Mouse (Mus musculus) telencephalon, adult 2 months (tissue): Measurements from ENCODE around the gene Fmo3.

Experiments
- DNase-seq: peaks from one replicate; pipeline ENCODE4 v3.0.0-alpha.2; 2011; ENCODE audit warnings: low read depth, low spot score

Fmo3 gene

DNA sequence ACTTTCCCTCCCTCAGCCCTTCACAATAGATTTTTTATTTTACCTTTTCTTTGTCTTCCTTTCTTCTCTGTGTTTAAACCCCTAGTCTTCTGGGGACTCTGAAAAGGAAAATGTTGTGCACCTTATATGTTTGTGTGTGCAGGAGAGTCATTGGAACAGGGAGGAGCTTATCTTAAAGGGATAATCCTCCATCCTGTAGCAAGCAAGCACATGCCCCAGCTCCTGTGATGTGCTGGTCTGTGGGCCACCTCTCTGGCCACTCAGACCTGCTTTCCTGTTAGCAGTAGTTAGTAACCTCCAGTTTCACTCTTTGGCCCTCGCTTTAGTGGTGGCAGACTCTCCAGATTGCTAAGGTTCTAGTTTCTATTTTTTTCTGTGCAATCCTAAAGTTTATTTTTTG is at the start of gene Fmo3:
Fmo3 (minus strand) TSS at position 101 of the 400 bp plus-strand sequence.
- no peak for DNase-seq

DNA sequence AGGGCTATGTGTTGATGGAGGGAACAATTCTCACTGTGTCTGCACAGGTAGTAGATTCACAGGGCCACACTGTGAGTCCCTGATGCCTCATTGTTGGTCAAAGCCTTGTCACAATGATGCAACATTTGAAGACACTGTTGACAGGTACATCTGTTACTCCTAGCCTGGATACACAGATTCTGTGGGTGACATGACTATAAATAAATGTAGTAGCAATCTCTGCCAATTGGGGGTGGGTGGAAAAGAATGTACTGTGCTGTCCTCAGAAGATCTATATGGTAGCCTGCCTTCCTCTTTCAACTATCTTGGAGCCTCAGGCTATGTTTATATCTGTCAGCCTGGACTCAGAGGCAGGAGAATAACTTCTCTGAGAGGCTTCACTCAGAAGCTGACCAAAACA is 38.7 kb upstream of the Fmo3 start:
- no peak for DNase-seq

DNA sequence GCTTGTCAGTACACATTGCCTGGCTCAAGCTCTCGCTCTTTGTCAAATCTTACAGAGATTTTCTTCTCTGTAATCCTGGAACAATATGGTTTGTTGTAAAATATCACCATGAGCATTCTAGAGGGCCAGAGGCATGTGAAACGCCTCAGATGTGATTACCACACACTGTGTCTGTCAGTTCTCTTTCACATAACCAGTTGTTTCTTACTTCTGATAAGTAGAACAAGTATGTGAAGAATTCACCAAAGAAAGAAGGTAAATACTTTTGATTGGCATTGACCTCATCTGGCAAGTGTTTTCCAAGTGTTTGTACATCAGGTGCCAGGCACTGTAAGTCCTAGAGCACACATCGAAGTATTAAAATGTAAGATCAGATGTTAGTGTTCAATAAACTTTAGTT is 24.9 kb upstream of the Fmo3 start:
- no peak for DNase-seq

DNA sequence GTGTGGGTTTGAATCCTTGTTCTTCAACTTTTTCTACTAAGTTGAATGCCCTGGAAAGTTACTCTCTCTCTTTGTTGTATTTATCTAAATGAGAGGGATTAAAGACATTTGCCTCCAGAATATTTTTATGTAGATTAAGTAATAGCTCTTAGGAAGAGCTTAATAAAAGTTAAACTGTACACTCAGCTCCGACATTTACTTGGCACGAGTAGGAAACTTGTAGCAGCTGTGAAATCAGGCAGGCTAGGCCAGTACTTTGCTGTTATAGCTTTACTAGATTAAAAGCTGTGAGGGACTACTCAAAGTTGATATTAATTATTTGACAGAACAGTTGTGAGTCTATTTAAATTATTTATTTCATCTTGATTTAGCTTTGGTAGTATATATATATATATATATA is 19.2 kb upstream of the Fmo3 start:
- no peak for DNase-seq

DNA sequence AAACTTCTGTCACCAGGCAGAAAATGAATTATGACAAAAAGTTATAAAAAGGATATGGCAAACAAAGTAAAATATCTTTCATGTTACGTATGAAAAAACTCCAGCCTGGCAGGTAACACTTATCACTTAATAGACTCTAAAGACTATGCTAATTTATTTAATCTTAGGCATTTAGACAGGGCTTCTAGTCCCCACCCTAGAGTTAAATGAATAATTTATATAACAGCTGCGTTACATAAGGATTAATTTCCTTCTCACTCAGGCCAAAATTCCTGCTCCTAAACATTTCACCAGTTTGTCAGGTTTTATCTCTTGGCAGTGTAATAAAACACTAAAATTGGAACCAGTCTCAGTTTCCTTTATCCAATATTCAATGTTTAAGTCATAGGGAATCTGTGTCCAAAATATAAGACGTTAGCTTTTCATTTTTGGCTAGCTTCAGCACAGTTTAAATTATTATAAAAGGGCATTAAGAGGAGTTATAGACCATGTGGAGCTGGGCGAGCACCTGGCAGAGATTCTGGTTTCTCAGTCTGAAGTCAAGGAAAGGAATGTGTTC is 17.0 kb upstream of the Fmo3 start:
- DNase-seq = no peak

GRCm38 (mm10) chr1:162987546-162987945 is 3.2 kb upstream of the Fmo3 start:
- DNase-seq = no peak

GRCm38 (mm10) chr1:162986777-162987176 is 2.4 kb upstream of the Fmo3 start:
- no peak for DNase-seq

GRCm38 (mm10) chr1:162986121-162986748 is 1.9 kb upstream of the Fmo3 start:
- DNase-seq = no peak

DNA sequence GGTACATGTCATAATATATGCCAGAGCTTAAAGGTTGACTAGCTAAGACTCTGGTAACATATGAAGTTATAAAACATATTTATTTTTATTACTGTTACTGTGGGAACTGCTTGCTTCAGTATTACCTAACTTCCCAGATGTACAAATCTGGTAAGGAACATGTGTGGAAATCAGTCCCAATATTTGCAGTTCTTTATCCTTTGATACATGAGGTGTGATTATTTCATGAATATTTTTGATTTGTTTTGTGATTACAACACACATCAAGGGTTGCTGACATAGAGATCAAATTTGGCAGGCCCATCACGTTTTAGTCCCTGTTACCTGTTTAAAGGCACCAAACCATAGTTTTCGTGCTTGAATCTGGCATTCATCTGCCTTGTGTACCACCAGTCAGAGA is 20.8 kb downstream of the Fmo3 start:
- no peak for DNase-seq

DNA sequence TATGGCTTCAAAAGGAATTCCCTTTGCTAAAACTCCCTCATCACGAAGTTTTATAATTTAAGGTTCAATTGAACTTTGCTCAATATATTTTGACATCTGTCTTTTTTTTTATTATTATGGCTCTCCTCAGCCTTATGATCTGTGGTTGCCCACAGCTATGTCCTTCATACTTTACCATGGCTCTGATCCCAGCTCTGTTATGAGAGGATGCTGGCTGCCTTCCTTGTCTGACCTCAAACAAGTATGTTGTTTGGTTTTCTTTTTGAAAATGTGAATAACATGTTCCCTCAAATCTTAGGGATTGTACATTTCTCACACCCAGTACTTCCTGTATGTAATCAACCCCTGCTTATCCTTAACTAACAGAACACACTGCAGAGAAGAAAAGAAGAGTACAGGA is 26.9 kb downstream of the Fmo3 start:
- no peak for DNase-seq

DNA sequence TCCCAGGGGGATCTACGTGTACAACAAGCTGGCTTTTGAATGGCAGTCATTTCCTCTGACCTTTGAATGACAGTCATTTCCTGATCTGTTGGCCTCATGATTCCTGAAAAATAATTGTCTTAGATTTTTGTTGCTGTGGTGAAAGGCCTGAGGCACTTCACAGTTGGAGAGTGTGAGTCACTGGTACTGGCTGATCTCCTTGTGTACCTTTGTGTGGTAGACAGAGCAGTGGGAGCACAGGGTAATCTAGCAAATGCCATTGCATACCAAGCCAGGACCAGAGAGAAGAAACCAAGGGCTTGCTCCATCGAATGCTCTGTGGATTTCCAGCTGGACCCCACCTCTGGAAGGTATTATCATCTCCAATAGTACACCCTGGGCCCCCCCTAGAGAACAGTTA is 31.2 kb downstream of the Fmo3 start:
- DNase-seq = no peak

DNA sequence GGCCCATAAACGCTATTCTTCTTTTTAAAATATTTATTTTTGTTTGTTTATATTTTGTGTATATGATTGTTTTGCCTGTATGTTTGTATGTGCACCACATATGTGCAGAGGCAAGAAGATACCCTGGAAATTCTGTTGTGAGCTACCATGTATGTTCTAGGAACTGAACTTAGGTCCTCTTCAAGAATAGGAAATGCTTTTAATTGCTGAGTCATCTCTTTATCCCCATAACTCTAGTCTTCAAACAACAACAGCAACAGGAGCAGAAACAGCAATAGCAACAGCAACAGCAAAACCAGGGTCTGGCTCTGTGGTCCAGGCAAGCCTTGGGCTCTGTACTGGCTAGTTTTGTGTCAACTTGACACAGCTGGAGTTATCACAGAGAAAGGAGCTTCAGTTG is 34.6 kb downstream of the Fmo3 start:
- no peak for DNase-seq

DNA sequence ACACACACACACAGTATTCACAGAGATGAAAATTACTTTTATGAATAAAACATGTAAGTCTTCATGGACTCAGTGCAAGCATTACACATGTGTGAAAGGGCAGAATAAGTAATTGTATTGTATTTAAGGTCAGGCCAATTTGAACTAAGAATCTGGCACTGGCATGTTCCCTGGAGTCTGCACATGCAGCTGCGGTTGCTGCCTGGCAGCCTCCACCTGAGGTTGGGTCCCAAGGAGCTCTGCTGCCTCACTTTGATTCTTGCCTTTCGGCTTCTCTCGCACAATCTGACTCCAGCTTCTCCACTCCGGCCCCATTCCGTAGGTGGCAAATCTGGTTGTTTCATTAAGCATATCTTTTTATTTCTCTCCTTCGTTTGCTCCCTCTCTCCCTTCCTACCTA is 36.4 kb downstream of the Fmo3 start:
- no peak for DNase-seq

- DNase-seq = no peak
These were observed 37.3 kb downstream of the Fmo3 start for GRCm38 (mm10) chr1:162946837-162947558.

DNA sequence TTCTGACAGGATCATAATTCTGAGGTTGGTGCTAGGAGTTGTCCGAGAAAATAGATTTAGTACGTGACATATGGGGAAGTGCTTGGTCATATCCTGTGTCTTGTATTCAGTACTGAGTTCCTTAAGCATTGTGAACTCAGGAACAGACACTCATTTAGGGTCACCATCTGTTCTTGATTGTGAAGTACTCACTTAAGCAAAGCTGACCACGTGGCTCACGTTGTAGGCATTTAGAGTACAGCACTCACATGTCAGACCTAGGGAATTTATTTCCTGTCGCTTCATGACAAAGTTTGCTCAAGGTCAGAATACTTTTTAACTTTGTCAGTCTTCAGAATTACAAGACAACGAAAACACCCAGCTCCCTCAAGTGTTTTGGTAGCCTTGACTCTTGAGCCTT is 40.6 kb downstream of the Fmo3 start:
- DNase-seq = no peak

DNA sequence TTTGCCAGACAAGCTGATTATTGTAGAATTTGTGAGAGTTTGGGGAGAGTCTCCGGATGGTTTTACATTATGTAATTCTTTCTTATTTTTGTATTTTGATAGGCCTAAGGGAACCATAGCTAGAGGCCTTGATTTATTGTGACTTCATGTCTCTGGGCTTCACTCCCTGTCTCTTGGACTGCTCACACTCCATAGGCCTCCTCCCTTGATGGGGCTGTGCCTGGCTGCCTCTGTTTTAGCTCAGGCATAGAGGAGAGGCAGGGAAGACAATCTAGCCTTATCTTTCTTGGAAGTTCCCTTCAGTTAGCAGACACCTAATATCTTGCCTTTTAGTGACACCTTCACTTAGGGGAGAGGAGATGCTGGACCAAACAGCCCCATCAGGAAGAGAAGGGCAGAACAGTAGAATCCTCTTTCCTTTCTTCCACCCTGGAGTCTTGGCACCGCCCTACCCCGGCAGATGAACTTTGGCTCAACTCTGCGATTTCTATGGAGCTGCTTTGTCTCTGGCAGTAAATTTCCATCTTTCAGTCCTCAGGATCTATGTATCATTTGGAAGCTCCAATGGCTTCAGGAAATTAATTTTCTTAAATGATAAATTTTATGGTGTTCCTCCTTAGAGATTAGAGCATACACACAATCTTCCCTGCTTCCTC is 45.5 kb downstream of the Fmo3 start:
- DNase-seq = no peak

DNA sequence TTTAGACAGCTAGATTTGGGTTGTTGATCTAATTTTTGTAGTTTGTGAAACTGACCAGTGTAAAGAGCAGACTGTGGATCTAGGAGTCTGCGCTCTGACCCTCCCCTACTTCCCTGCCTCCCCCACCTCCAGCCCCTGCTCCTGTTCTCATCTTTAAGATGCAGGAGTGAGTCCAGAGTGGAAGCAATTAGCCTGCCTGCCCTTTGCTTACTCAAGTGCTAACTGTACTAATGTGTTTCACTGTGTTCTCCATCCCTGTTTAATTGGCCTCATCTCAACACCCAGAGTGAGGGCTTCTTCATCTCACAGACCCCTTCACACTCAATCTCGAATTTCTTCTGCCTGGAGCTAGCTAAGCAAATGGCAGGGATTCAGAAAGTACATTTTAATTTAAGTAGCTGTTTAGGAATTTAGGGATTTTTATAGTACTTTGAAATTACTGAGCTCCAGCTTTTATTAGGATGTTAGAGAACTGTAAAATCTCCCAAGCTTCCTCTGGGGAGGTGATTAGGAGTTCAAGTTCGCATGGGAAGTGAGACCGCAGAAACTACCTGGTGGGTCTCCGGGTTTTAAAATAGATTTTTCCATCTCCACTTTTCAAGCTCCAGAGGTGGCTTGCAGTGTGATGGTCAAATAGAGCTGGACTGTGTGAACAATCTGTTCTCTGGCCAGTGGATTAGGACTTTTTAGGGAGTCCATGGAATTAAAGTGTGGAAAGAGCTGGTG is 46.2 kb downstream of the Fmo3 start:
- DNase-seq = no peak

- DNase-seq = no peak
These were observed 46.9 kb downstream of the Fmo3 start, which contains the start of gene Fmo6 for GRCm38 (mm10) chr1:162937415-162937814. TSS of gene Fmo6 (minus strand) at chr1:162937515.

GRCm38 (mm10) chr1:162934374-162935012 is 49.8 kb downstream of the Fmo3 start:
- DNase-seq = peak; percentile 48

DNA sequence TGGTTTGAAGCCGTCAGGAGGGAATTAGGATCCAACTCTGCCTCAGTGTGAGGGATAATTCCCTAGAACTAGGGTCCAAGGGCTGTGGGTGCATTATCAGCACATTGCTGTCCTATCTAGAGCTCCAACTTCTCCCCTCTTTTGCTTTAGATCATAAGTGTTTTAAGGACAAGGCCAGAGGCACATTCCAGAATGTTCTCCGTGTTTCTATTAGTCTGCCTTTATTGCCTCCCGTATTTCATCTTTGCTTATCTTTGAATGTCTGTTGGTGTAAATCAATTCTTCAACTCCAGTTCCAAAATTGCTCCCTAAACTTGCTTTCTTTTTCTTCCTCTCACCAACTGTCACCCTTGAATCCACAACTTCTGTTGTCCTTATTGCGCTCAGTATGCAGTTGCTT is 51.9 kb downstream of the Fmo3 start:
- no peak for DNase-seq

GRCm38 (mm10) chr1:162931880-162932279 is 52.4 kb downstream of the Fmo3 start:
- DNase-seq = no peak
